Comparison of ENCODE assay signal across 28 mouse cellular contexts in genomic region chr11:84003986-84004385, GRCm38 (mm10). TPM values are rescaled to one million over a fixed set of nuclear protein-coding genes. Genes with fewer than 3 reads are reported as not detected.
DNase-seq lines count a peak whose midpoint lies in the region; ATAC-seq and TF ChIP-seq lines count a peak whose summit lies in the region.
"Had no signal": no experiment of that assay in that cellular context is flagged by ENCODE, and none has a peak within 500 bp of the region (broad histone marks: within the 10 kb centered on the region; RNA-seq: fewer than 3 reads in every experiment).

No protein-coding gene starts in this region.

- no peak overlapping the region for H3K4me3 ChIP-seq in gastrocnemius, adult 2 months
- H3K4me3 ChIP-seq: embryonic facial prominence, embryonic 13.5 days; embryonic facial prominence, embryonic 15.5 days; erythroblast, embryonic 14.5 days; forebrain, embryonic 10.5 days; forebrain, embryonic 13.5 days; forebrain, embryonic 15.5 days had no signal

- no peak for TF ChIP-seq CTCF in gastrocnemius, adult 2 months (IDR thresholded peaks at IDR 0.05)

- 0 out of 2 replicates have a peak, but pooled peaks have one; percentile 20 for ATAC-seq in frontal cortex, adult (ENCODE audit: low TSS enrichment)
- ATAC-seq: activated CD4-positive, CD25-positive, alpha-beta regulatory T cell, adult 4 months; CD4-positive, CD25-positive, alpha-beta regulatory T cell, adult 4 months; forebrain, embryonic 13.5 days; forebrain, embryonic 15.5 days; Patski had no signal

- H3K27ac ChIP-seq in gastrocnemius, adult 2 months = no peak overlapping the region
- H3K27ac ChIP-seq: embryonic facial prominence, embryonic 13.5 days; embryonic facial prominence, embryonic 15.5 days; forebrain, embryonic 10.5 days; forebrain, embryonic 13.5 days; forebrain, embryonic 15.5 days had no signal

- intact Hi-C loops in left cerebral cortex, postnatal 36 days (cut with DNase I) = no loop called here
- intact Hi-C loops in gastrocnemius, adult 2 months (cut with DNase I) = no loop called here

- no peak for DNase-seq in frontal cortex, postnatal 14 days (ENCODE audit: low spot score in 2 of 2)
- DNase-seq in layer of hippocampus, adult 18-20 months (ENCODE audit: low spot score in 2 of 2) = peak; percentile 22 to 42
- no peak for DNase-seq in layer of hippocampus, postnatal 14 days (ENCODE audit: low spot score in 2 of 2)
- DNase-seq in left cerebral cortex, adult 11 months (ENCODE audit: low spot score) = peak; percentile 30
- no peak for DNase-seq in left cerebral cortex, postnatal 36 days (ENCODE audit: low spot score in 2 of 2)
- peak; percentile 75 for DNase-seq in layer of hippocampus, adult 9-11 months
- DNase-seq in gastrocnemius, adult 2 months = no peak
- DNase-seq: adrenal gland, adult 8-10 months; adrenal gland, postnatal 14 days; adrenal gland, postnatal 36 days; B cell, adult 2 months; cerebellum, adult 11 months; cerebellum, adult 18-20 months; cerebellum, adult 8-10 months; cerebellum, adult 9-11 months; cerebellum, postnatal 14 days; cerebellum, postnatal 36 days; embryo, embryonic 11 days had no signal

RNA-seq across cellular contexts. Expression of gene Synrg, which starts 39.8 kb away (rescaled TPM):
- total RNA-seq in layer of hippocampus, adult 18-20 months (2021) = 10 to 100 TPM; 66.6 to 70.6 TPM
- 10 to 100 TPM; 57.3 to 59.0 TPM for total RNA-seq in layer of hippocampus, postnatal 14 days (2021)
- 10 to 100 TPM; 58.1 to 58.8 TPM for total RNA-seq in left cerebral cortex, postnatal 36 days (2021)
- 10 to 100 TPM; 40.8 to 41.8 TPM for total RNA-seq in gastrocnemius, adult 2 months (2021)

Comparison
In these comparisons a context has a peak if more than half of its experiments do, and no peak if none do; other contexts are left out.
1. DNase-seq: peak in layer of hippocampus, adult 18-20 months (2 of 2), left cerebral cortex, adult 11 months (single experiment) and layer of hippocampus, adult 9-11 months (single experiment); none in frontal cortex, postnatal 14 days (0 of 2), layer of hippocampus, postnatal 14 days (0 of 2), left cerebral cortex, postnatal 36 days (0 of 2) and gastrocnemius, adult 2 months (single experiment).